7 mouse cellular contexts compared by ENCODE assay signal in genomic region chr7:65497733-65498583, GRCm38 (mm10). TPM values are rescaled to one million over a fixed set of nuclear protein-coding genes. Genes with fewer than 3 reads are reported as not detected.
DNase-seq lines count a peak whose midpoint lies in the region; ATAC-seq lines count a peak whose summit lies in the region.

No protein-coding gene starts in this region.

- no peaks in the 10 kb centered on the region for H3K27me3 ChIP-seq in midbrain, embryonic 14.5 days (ENCODE audit: control insufficient read depth, insufficient read depth, low read length)
- H3K27me3 ChIP-seq in stomach, embryonic 15.5 days (replicated peaks): no peaks in the 10 kb centered on the region

- H3K27ac ChIP-seq in midbrain, embryonic 14.5 days (replicated peaks; ENCODE audit: low read depth, low read length): no peak overlapping the region
- no peak overlapping the region for H3K27ac ChIP-seq in stomach, embryonic 15.5 days

- peak; percentile 86 for DNase-seq in adrenal gland, postnatal 25 days
- peak; percentile 72 for DNase-seq in embryo, embryonic 9.5 days (ENCODE audit: extremely low spot score)
- DNase-seq in heart, adult 18-20 months: peak; percentile 65 to 86
- DNase-seq in kidney, adult 11 months: peak; percentile 31
- peak; percentile 57 to 64 for DNase-seq in left cerebral cortex, postnatal 36 days (ENCODE audit: low spot score in 2 of 2)
- peak; percentile 77 for DNase-seq in midbrain, embryonic 14.5 days

- no peak overlapping the region for H3K9ac ChIP-seq in midbrain, embryonic 14.5 days (replicated peaks; ENCODE audit: low read length)
- H3K9ac ChIP-seq in stomach, embryonic 15.5 days: no peak overlapping the region

- intact Hi-C loops in left cerebral cortex, postnatal 36 days (cut with DNase I): loop anchor here (1.0 kb wide), 1 partner anchor 181 kb away; no protein-coding TSS in a partner anchor

- H3K36me3 ChIP-seq in midbrain, embryonic 14.5 days (ENCODE audit: control insufficient read depth, insufficient read depth, low read length): no peaks in the 10 kb centered on the region
- H3K36me3 ChIP-seq in stomach, embryonic 15.5 days: no peaks in the 10 kb centered on the region

- H3K4me3 ChIP-seq in midbrain, embryonic 14.5 days (replicated peaks; ENCODE audit: low read depth, low read length): no peak overlapping the region
- no peak overlapping the region for H3K4me3 ChIP-seq in stomach, embryonic 15.5 days (replicated peaks)

- 50% methylated on average over 12 of the region's 12 CpGs for WGBS in midbrain, embryonic 14.5 days
- WGBS in stomach, embryonic 15.5 days: 51% methylated on average over 12 of the region's 12 CpGs

- no peaks in the 10 kb centered on the region for H3K4me1 ChIP-seq in midbrain, embryonic 14.5 days (ENCODE audit: control insufficient read depth, insufficient read depth, low read length)
- no peaks in the 10 kb centered on the region for H3K4me1 ChIP-seq in stomach, embryonic 15.5 days

- ATAC-seq in midbrain, embryonic 14.5 days (ENCODE audit: low FRiP score, low TSS enrichment): no peak
- ATAC-seq in stomach, embryonic 15.5 days (ENCODE audit: insufficient read depth, low FRiP score, low read depth): 0 out of 2 replicates have a peak, but pooled peaks have one; percentile 53

- H3K9me3 ChIP-seq in midbrain, embryonic 14.5 days (ENCODE audit: control insufficient read depth, low read length): no peaks in the 10 kb centered on the region
- H3K9me3 ChIP-seq in stomach, embryonic 15.5 days: no peaks in the 10 kb centered on the region

- H3K4me2 ChIP-seq in midbrain, embryonic 14.5 days (ENCODE audit: low read length): no peak overlapping the region
- H3K4me2 ChIP-seq in stomach, embryonic 15.5 days: no peak overlapping the region

RNA-seq across cellular contexts. Expression of gene Tjp1, which starts 29.6 kb away (rescaled TPM):
- 63.4 and 113 TPM in 2 replicates for total RNA-seq in adrenal gland, postnatal 25 days (2021)
- total RNA-seq in heart, adult 18-20 months (2021): 10 to 100 TPM; 82.5 to 86.3 TPM
- total RNA-seq in left cerebral cortex, postnatal 36 days (2021): 100 to 1,000 TPM; 121 to 161 TPM
- 19.6 and 22.4 TPM in 2 replicates for polyA plus RNA-seq in midbrain, embryonic 14.5 days (2014; fragmentation: Nextera tagmentation; extraction: Ambion mirVana)
- polyA plus RNA-seq in stomach, embryonic 15.5 days (2015; fragmentation: Nextera tagmentation; extraction: Ambion mirVana): 23.1 and 26.4 TPM in 2 replicates

Comparison
In these comparisons a context has a peak if more than half of its experiments do, and no peak if none do; other contexts are left out.
1. DNase-seq: peak in every context shown above with its lines; median percentile 86 in adrenal gland, postnatal 25 days; 77 in midbrain, embryonic 14.5 days; 76 in heart, adult 18-20 months; 72 in embryo, embryonic 9.5 days; 60 in left cerebral cortex, postnatal 36 days; 31 in kidney, adult 11 months.